In the genomic region with DNA sequence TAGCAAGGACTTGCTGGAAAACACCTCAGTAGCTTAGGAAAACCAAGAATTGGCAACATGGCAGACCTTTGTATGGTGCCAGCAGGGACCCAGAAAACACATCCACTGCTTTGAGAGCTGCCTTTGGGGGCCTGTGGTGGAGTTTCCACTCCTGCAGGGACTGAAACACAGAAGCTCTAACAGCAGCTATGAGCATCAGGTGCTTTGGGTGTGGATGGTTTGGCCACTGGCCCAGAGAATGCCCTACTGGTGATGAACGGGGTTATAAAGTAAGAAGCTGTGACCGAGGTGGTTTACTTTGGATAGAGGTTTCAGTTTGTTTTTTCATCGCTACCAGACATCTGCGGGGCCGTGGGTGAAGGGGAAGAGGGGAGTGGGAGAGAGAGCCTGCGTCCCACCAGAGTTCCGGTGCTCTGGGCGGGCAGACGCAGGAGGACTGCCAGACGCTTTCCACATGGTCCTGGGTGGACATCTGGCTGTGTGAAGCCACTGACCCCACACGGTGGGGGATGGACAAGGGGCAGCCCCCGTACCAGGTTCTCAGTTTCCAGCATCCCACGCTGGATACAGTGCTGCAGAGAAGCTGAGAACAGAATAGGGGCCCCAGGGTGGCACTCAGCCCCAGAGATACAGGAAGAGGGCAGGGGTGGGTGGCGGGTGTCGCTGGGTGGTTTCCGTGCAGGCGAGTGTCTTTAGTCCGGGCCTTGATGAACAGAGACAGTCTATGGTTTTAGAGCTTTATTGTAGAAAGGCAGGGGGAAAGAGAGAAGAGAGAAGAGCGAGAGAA, we compare ENCODE assay signal across 11 mouse cellular contexts.
DNase-seq lines count a peak whose midpoint lies in the region; ATAC-seq and TF ChIP-seq lines count a peak whose summit lies in the region.
"Had no signal": no experiment of that assay in that cellular context is flagged by ENCODE, and none has a peak within 500 bp of the region (broad histone marks: within the 10 kb centered on the region; RNA-seq: fewer than 3 reads in every experiment).

No protein-coding gene starts in this region.

- H3K4me1 ChIP-seq in liver, embryonic 11.5 days (replicated peaks; ENCODE audit: control insufficient read depth, insufficient read depth, low read length) = peaks cover 15% of the 10 kb centered on the region
- peaks cover 50% of the 10 kb centered on the region for H3K4me1 ChIP-seq in liver, embryonic 13.5 days (replicated peaks)
- peaks cover 16% of the 10 kb centered on the region for H3K4me1 ChIP-seq in thymus, adult 2 months (replicated peaks; ENCODE audit: control insufficient read depth, insufficient read depth, low read length)
- 0 out of 2 replicates have a peak, but pooled peaks cover 4% of the 10 kb centered on the region for H3K4me1 ChIP-seq in forebrain, embryonic 13.5 days
- 0 out of 2 replicates have a peak, but pooled peaks cover 3% of the 10 kb centered on the region for H3K4me1 ChIP-seq in forebrain, embryonic 12.5 days

- 49% methylated on average over 19 of the region's 19 CpGs for WGBS in liver, embryonic 11.5 days
- 48% methylated on average over 19 of the region's 19 CpGs for WGBS in liver, embryonic 13.5 days (ENCODE audit: insufficient replicate concordance)
- WGBS in thymus, adult 2 months = 11% methylated on average over 19 of the region's 19 CpGs
- WGBS in forebrain, embryonic 13.5 days = 72% methylated on average over 19 of the region's 19 CpGs
- 73% methylated on average over 19 of the region's 19 CpGs for WGBS in forebrain, embryonic 12.5 days

- no peak overlapping the region for H3K27ac ChIP-seq in liver, embryonic 11.5 days (ENCODE audit: low read depth, low read length)
- H3K27ac ChIP-seq in liver, embryonic 13.5 days = no peak overlapping the region
- peak overlapping the region; percentile 91 for H3K27ac ChIP-seq in thymus, adult 2 months (ENCODE audit: control insufficient read depth, insufficient read depth, low read length)
- H3K27ac ChIP-seq in forebrain, embryonic 13.5 days = no peak overlapping the region
- H3K27ac ChIP-seq in forebrain, embryonic 12.5 days = no peak overlapping the region
- H3K27ac ChIP-seq: hindbrain, embryonic 14.5 days had no signal

- H3K4me2 ChIP-seq in liver, embryonic 11.5 days = peak overlapping the region; percentile 31
- H3K4me2 ChIP-seq in liver, embryonic 13.5 days = no peak overlapping the region
- no peak overlapping the region for H3K4me2 ChIP-seq in forebrain, embryonic 13.5 days
- H3K4me2 ChIP-seq in forebrain, embryonic 12.5 days = no peak overlapping the region
- H3K4me2 ChIP-seq: hindbrain, embryonic 14.5 days had no signal

- no peaks in the 10 kb centered on the region for H3K9me3 ChIP-seq in liver, embryonic 11.5 days (ENCODE audit: control insufficient read depth, low read length)
- H3K9me3 ChIP-seq in liver, embryonic 13.5 days (replicated peaks) = no peaks in the 10 kb centered on the region
- H3K9me3 ChIP-seq in forebrain, embryonic 13.5 days (replicated peaks) = no peaks in the 10 kb centered on the region
- no peaks in the 10 kb centered on the region for H3K9me3 ChIP-seq in forebrain, embryonic 12.5 days

- TF ChIP-seq POLR2A in thymus, adult 2 months (IDR thresholded peaks at IDR 0.05; ENCODE audit: control insufficient read depth, extremely low read depth, insufficient read depth, low read length, poor library complexity) = peak; percentile 45; the same call in 1 of the 2 replicates

- TF ChIP-seq CTCF in thymus, adult 2 months (IDR thresholded peaks at IDR 0.05; ENCODE audit: borderline replicate concordance, control insufficient read depth, extremely low read depth, insufficient read depth, low read length, poor library complexity) = no peak

- H3K9ac ChIP-seq in liver, embryonic 11.5 days (ENCODE audit: low read depth, low read length) = peak overlapping the region; percentile 30; the same call in 1 of the 2 replicates
- peak overlapping the region; percentile 47; the same call in 1 of the 2 replicates for H3K9ac ChIP-seq in liver, embryonic 13.5 days
- no peak overlapping the region; the same call in 1 of the 2 replicates for H3K9ac ChIP-seq in forebrain, embryonic 13.5 days
- H3K9ac ChIP-seq in forebrain, embryonic 12.5 days = no peak overlapping the region
- H3K9ac ChIP-seq: hindbrain, embryonic 14.5 days had no signal

- no peaks in the 10 kb centered on the region; the same call in 1 of the 2 replicates for H3K27me3 ChIP-seq in liver, embryonic 11.5 days (replicated peaks; ENCODE audit: control insufficient read depth, insufficient read depth, low read length)
- no peaks in the 10 kb centered on the region for H3K27me3 ChIP-seq in liver, embryonic 13.5 days
- H3K27me3 ChIP-seq in thymus, adult 2 months (ENCODE audit: control insufficient read depth, insufficient read depth, low read length) = no peaks in the 10 kb centered on the region
- peaks cover 5% of the 10 kb centered on the region; the same call in 1 of the 2 replicates for H3K27me3 ChIP-seq in forebrain, embryonic 13.5 days
- peaks cover 13% of the 10 kb centered on the region for H3K27me3 ChIP-seq in forebrain, embryonic 12.5 days

- H3K36me3 ChIP-seq in liver, embryonic 11.5 days (ENCODE audit: control insufficient read depth, insufficient read depth, low read length) = no peaks in the 10 kb centered on the region
- H3K36me3 ChIP-seq in liver, embryonic 13.5 days = no peaks in the 10 kb centered on the region
- no peaks in the 10 kb centered on the region for H3K36me3 ChIP-seq in thymus, adult 2 months (ENCODE audit: control insufficient read depth, insufficient read depth, low read length)
- H3K36me3 ChIP-seq in forebrain, embryonic 13.5 days (ENCODE audit: poor library complexity, severe bottlenecking) = no peaks in the 10 kb centered on the region
- H3K36me3 ChIP-seq in forebrain, embryonic 12.5 days (replicated peaks) = no peaks in the 10 kb centered on the region

- no peak for DNase-seq in liver, embryonic 11.5 days (ENCODE audit: low spot score)
- no peak for DNase-seq in liver
- peak; percentile 45 for DNase-seq in MN1 (ENCODE audit: low spot score)
- no peak for DNase-seq in liver, embryonic 13.5 days
- DNase-seq in thymus, adult 2 months = peak; percentile 77
- no peak for DNase-seq in layer of hippocampus, adult 18-20 months (ENCODE audit: low spot score in 2 of 2)
- DNase-seq: cerebellum, postnatal 36 days had no signal

- no peak overlapping the region for H3K4me3 ChIP-seq in liver, embryonic 11.5 days (ENCODE audit: low read depth, low read length)
- H3K4me3 ChIP-seq in liver, embryonic 13.5 days (replicated peaks) = no peak overlapping the region
- H3K4me3 ChIP-seq in thymus, adult 2 months (ENCODE audit: control insufficient read depth, insufficient read depth, low read length) = peak overlapping the region; percentile 31
- no peak overlapping the region for H3K4me3 ChIP-seq in forebrain, embryonic 13.5 days
- no peak overlapping the region for H3K4me3 ChIP-seq in forebrain, embryonic 12.5 days (replicated peaks)

- no peak for ATAC-seq in liver, embryonic 11.5 days (replicated peaks; ENCODE audit: low FRiP score)
- ATAC-seq in liver, embryonic 13.5 days (ENCODE audit: low read depth) = no peak
- ATAC-seq in forebrain, embryonic 13.5 days = no peak
- no peak for ATAC-seq in forebrain, embryonic 12.5 days (ENCODE audit: low FRiP score)
- ATAC-seq: forebrain, embryonic 16.5 days had no signal

Comparison
In these comparisons a context has a peak if more than half of its experiments do, and no peak if none do; other contexts are left out.
1. DNase-seq: peak in MN1 (single experiment) and thymus, adult 2 months (single experiment); none in liver, embryonic 11.5 days (single experiment), liver (single experiment), liver, embryonic 13.5 days (single experiment) and layer of hippocampus, adult 18-20 months (0 of 2).
2. H3K9ac ChIP-seq: peak in liver, embryonic 11.5 days (single experiment) and liver, embryonic 13.5 days (single experiment); none in forebrain, embryonic 13.5 days (single experiment) and forebrain, embryonic 12.5 days (single experiment).